Mouse (Mus musculus) frontal cortex, adult 2 months (tissue): Measurements from ENCODE around the gene Ntng1. TPM values are rescaled to one million over a fixed set of nuclear protein-coding genes. Genes with fewer than 3 reads are reported as not detected.
"Not testable (repeated sequence)": the region's sequence is repeated elsewhere in the genome, so short reads cannot be mapped to it uniquely, and the experiment has no call there.

Experiments used
- DNase-seq, 2 experiments: peaks; one replicate each; pipeline ENCODE4 v3.0.0; 2022; ENCODE audit warnings: low spot score in 1 of 2; ENCODE audit errors: extremely low spot score in 1 of 2
- polyA plus RNA-seq: library from polyadenylated mRNA; depleted of rRNA; stranded (reverse); fragments of >200 nt; gene quantifications from 2 replicates; pipeline ENCODE4 v1.2.3, GENCODE M21; 2012; rRNA removed

The Ntng1 gene
- polyA plus RNA-seq, 1 experiment, result 32.6 TPM

DNA sequence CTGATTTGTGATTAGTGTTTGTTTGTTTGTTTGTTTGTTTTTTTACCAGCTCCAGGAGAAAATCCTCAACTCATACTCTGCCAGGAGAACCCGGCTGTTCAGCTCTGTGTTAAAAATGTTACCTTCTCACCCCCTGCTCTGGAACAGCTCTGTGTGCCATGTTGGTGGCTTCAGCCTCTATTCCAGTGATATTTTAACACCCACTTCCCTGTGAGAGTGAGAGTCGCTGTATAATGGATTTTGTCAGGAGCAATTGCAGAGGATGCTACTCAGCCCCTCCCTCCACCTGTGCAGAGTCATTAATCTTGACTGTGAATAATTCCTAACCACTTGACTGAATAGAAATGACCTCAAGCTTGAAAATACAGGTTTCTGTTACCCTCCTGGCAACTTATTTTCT is 339.7 kb downstream of the Ntng1 start:
- peak in 1 of 2 experiments; percentile 20 for DNase-seq

DNA sequence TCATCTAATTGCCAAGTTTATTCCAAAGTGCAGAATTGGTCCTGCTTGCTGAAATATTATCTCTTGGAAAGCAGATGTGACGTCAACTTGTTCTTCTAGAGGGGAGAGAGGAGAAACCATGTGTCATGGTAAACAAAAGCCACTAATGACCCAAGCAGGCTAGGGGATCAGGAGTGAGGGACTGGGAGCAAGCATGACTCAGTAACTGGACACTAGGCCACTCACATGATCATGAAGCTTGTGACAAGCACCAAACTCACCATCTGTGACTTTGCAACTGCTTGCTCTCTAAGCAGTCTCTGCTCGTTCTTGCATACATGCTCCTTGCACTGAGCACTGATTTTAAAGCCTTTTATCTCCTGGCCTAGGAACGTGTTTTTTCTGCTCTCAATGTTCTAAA is 340.2 kb downstream of the Ntng1 start:
- no peak for DNase-seq

DNA sequence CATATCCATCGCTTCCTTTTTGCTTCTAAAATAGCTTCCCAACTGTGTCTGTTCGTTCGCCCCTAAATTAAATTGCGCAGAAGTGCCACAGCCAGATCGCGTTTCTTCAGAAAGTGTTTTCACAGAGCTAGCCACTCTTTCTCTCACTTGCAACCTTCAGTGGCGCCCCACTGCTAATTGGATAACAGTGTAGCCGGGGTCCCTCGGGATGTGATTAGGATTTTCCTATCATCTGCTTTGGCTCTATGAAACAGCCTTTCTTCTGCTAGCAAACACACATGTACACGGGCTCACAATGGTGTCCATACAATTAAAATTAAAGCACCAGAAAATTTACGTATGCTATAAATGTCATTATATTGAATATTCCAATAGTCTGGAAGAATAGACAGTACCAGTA is 346.5 kb downstream of the Ntng1 start:
- DNase-seq, result no peak

DNA sequence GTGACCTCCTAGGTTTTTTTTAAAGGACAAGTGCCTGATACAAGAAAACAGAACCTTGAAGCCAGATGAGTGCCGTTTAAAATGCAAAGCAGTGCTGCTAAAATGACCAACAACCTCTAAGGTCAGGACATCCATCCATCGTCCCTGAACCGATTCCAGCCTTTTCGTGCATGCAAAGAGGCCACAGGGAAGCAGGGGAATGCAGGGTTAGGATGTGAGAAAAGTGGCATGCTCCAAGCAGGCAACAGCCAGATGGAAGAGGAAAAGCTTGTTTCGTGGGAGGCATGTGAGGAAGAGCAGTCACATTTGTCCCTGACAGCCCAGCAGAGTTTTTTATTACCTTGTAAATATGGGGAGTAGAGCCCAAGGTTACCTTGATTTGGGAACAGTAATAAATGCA is 360.6 kb downstream of the Ntng1 start:
- DNase-seq, result no peak

DNA sequence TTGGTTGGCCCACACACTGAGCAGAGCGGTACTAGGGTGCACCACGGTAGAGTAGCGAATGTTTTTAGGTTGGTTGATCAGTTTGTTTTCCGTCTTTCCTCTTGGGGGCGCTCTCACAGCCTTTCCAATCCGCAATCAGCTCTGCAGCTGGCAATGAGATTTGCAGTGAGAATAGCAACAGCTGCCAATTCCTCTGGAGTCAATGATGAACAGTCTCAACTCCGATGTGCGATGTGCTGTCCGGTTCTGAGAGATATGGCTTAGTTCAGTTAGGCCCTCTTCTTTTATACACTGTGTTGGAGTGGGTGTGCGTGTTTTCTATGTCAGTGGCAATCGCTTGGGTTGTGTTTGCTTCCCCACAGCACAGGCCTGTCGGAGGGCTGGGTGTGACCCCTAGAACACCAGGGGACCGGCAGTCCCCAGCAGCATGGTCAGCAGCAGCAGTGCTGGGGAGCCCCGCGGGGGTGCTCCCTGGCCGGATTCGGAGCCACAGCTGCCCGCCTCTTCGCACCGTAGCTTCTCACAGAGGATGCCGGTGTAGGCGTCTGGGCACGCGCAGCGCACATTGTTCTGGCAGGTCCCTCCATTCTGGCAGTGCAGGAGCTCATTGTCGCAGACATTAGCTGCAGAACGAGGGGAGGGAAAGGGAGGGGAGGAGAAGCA is 361.4 kb downstream of the Ntng1 start:
- DNase-seq, result peak; percentile 55 to 76

DNA sequence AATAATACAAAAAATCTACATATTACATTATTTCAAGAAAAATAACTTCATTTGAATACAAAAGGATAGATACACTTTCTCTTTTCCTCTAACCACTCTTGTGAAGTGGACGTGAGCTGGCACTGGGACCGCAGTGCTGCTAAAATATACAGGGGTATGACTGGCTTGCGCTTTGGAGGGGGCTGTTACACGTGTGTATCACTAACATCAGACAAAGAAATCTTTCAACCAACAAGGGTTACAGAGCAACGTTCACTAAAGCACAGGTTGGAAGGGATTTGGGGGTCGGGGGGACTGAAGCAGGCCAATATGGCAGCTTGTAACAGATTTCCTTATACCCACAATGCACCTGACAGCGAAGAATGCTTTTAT is 361.9 kb downstream of the Ntng1 start:
- no peak for DNase-seq

DNA sequence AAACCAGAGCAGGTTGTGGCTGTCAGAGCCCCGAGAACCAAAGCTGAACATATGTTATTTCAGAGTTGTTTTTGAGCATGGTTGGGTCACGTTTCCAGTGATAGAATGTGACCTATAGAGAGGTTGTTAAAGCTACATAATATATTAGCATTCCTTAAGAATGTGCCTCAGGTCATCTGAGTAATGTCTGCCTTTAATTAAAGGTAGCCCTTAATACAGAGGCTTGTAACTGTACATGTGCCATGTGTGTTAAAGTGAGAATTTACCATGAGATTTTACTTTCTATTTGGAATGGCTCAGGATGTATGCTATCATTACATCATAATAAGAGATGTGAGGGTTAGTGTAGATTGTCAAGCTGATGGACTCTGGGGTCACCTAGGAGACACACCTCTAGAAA is 368.6 kb downstream of the Ntng1 start:
- DNase-seq, result no peak

DNA sequence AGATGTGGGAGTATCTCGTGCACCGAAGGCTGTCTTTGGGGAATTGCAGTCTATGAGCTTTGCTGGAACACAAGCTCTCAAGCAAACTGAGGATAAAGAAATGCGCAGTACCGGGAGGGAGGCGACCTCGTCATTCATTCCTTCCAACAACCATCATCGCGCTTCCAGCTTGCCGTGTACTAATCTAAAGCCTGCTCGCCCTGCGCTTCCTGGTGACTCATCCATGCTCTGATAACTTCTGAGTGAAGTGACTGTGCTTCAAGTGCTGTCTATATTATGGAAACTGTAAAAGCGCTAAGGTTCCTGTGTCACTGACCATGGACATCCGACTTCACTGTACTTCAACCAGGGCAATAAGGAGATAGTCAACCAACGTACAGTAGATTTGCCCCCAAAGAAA is 371.7 kb downstream of the Ntng1 start:
- peak in 1 of 2 experiments; percentile 18 for DNase-seq

DNA sequence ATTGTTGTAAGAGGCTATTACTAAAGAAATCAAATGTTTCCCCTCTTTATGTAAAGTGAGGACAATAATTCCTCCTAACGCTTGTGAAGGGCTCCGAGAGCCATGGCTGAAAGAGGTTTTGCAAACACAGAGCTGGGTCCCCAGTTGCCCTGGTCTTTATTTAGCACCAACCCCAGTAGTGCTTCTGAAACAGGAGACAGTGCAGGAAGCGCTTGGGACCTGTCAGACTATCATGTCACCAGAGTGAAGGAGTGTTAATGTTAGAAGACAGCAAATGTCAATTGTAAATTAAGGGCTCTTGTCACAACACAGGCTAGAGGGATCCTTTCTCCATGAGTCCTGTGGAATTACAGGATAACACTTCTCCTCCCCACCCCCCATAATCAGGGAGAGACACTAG is 376.9 kb downstream of the Ntng1 start:
- no peak for DNase-seq

DNA sequence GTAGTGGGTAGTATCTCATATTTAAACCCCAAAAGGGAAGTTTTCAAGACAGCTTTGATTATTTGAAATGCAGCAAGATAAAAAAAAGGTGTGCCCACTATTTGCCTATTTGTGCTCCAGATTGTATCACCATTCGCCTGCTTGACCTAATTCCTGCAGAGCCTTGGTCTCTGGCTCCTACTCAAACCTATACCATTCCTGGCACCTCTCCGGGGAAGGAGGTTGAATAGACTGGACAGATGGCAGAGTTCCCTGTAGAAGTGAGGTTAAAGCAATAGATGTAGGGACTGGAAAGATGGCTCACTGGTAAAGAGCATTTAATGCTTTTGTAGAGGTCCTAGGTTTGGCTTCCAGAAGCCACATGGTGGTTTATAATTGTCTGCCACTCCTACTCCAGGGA is 378.2 kb downstream of the Ntng1 start:
- no peak for DNase-seq

DNA sequence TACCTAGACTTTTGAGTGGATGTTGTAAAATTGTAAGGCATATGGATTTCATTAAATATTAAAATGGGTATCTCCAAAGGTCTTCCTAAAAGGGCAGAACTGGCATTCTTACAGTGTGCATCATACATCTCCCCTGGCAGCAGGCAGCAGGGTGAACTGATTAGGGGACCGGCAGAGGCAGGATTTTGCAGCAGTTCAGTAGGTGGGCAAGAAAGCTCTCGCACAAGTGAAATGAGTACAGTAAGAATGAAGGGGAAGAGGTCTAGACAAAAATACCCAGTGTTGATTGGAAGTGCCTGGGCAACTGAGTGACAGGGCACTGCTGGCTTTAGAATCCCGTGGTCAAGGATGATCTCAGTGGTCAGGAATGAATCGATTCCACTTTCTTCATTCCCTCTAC is 378.7 kb downstream of the Ntng1 start:
- no peak for DNase-seq

DNA sequence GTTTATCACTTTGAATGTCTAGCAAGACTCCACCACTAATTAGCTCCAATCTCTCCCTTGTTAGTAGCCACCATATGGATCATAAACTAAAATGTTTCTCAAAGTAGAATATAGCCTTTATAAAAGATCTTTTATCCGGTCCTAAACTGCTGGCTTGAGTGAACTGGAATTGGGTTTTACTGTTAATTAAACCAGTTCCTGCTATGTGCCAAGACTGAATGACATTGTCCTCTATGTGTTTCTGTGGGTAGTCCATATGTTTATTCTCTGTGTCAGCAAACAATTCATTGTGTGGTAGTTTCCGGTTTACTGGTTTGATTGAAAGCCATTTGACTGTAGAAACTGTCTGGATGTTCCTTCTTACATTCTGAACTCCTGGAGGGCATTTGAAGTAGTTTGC is 387.4 kb downstream of the Ntng1 start:
- no peak for DNase-seq

DNA sequence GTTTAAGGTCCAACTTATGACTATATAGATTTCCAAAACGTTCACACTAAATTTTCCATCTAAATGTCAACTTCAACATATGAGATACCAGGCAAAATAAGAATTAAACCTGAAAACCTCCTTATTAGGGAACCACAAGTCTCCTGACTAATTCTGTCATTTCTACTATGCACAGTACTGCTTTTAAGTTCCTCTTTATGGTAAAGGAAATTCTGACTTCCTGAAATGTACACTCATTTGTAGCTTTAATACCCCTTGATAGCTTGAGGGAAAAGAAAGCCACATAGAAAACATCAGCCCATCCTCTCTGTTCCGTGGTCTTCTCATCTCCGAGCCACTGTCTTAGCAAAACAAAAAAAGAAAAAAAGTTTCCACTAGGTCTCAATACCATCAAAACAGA is 396.2 kb downstream of the Ntng1 start:
- not testable (repeated sequence) for DNase-seq

DNA sequence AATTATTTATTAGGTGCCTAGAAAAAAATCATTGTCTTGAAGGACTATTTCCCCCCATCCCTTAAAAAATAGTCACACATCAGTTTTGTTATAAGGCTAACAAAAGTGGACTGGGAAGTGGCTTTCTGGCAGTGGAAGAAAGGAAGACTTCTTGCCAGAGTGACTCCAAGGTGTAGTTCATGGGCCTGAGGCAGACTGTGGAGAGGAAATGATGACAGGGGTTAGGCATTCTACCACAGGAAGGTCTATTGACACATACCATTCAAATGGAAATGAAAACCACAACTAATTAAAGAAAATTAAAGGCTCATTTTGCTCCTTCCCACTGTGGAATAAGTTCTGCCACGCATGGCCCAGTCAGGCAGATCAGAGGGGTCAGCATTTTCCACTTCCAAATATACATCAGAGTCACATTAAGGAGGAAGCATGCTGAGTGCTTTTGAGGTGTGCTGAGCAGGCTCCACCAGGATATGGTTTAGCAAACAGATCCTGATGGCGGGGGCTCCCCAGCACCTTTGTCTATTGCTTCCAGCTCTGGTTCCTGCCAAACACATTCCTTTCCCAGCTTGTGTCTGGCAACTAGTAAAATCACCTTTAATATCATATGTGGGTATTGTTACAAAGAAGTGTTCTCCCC is 403.2 kb downstream of the Ntng1 start:
- no peak for DNase-seq

DNA sequence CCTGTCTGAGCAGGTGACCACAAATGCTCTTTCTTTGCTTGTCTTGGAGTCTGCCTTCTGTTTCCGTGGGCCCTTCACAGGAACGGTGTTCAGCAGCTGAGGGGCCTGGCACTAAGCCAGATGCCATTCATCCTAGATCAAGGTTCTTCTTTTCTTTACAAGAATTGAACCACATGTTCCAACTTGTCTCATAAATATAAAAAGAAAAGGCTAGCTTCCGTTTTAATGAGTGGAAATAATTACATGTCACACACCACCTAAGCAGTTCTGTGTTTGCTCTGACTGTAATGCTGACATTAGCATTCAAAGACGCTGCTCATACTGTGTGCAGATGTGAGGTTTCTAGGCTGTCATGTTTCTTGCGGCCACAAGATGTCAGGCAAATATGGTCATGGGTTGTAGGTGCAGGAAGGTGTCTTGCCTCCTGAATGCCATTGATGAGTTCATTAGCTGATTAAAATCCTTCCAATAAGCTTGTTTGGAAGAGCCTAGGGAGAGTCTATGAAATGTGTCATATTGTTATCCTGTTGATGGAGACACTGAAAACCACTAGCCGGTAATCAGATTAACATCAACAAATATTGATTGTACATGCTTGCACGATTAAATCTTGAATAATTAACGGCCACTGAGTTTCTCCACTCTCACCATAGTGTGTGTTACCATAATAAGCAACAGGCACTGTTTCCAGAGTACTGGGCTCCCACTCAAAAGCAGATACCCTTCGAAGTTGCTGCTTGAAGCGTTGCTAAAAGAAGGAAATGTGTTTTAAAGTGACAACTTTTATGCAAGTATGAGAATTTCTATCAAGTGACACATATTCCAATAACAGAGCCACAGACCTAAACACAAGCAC is 411.3 kb downstream of the Ntng1 start:
- DNase-seq, result peak; percentile 12 to 59

DNA sequence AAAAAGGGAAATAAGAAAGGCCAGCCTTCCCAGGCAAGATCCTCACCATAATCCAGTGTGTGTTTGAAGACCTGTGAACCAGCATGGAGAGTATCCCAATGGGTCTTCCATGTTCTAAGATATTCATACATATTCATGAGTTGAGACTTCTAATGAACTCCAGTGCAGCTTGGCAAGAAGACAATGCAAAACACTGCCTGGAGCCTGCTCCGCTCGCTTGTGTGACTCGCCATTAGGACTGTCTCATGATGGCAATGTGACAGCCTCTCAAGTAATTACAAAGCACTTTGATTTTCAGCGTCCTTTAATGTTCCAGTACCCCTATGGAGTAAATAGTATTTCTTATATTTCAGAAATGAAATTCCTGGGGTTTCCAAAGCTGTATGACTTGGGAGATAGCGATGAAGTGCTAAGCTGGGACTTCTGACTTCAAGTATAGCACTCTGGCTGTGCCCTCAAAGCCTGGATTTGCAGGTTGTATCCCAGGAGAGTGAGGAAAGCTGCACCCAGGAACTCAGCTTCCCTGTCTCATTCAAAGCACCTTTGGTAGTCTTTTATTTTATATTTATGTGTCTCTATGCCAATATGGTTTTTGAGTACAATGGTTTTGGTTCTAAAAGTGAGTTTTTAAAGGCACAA is 412.1 kb downstream of the Ntng1 start:
- DNase-seq, result no peak

Other genes with a start within 250 kb of the Ntng1 start
- gene Prmt6, start 107.0 kb upstream of the Ntng1 start, polyA plus RNA-seq, result 13.4 and 14.8 TPM in 2 replicates